Mouse (Mus musculus) ES-CJ7 (cell line): ENCODE data around the gene Rhox10.

Experiments
- DNase-seq: peaks from one replicate; pipeline ENCODE4 v3.0.0; 2011; ENCODE audit warnings: low read depth, low spot score

Gene Rhox10

DNA sequence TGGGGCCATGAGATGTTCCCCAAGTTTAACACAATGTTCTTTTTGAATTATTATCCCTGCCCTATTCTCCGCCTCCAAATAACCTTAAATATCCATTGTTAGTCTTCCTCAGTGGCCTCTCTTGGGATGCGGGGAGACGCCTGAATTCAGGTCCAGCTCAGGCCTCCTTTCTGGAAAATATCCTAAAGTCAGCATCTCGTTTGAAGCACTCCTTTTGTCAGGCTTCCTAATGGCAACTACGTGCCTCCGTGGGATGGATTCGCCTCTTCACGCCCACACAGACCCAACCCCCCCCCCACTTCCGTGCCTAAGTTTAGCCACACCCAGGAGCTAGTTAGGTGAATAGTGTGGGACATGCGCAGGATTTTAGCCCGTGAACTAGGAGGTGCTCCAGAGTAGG lies at the start of gene Rhox10:
Rhox10 (plus strand) TSS at position 301 of the 400 bp plus-strand sequence.
- DNase-seq = peak; percentile 14

DNA sequence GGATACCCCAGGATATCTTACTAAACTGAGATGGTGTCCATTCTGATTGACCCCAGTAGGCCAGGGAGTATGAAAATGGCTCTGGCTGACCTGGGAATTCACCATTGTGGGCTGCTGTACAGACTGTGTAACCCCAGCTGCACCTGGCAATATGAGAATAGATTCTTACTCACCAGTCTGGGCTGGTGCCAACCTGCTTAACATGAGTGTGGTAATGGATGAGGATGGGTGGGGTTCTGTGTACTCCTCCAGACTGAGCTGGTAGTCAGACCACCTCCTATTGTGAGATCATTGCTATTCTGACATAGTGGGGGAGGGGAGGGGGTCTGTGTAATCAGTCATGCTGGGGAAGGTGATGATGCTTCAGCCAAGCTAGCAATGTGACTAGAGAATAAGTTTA lies 47.7 kb upstream of the Rhox10 start, which contains the start of gene Btg1-ps1:
Btg1-ps1 (minus strand) TSS at position 219 of the 400 bp plus-strand sequence.
- DNase-seq = peak; percentile 2

DNA sequence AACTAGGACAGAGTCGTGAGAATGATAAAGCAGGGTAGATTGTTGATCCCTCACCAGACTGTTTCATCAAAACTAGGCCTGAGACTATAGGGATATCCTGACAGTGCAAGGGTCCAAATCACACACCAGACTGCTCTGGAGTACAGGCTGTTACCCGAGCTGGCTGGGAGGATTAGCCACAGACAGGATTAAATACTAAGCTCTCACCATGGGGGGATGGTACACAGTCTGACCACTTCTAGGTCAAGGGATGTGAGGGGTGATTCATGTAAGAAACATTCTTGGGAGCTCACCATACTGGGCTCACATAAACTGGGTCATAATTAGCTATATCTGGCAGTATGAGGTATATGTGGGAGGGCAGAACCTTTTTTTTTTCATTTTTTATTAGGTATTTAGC lies 32.4 kb upstream of the Rhox10 start:
- no peak for DNase-seq

DNA sequence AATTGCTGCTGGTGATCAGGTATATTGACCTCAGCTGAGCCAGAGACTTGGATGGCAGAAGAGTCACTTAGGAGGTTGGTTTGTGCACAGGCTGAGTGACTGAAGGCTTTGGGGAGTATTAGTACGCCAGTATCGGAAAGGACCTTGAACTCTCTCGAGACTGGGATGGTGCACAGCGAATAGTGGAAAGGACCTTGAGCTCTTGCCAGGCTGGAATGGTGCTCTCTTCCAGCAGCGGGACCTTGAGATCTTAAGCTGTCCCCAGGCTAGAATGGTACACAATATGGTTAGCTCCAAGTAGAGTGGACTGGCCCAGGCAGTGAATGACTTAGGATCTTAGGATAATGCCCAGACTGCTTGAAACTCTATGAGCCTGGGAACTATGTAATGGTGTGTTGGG lies 26.6 kb upstream of the Rhox10 start:
- no peak for DNase-seq

DNA sequence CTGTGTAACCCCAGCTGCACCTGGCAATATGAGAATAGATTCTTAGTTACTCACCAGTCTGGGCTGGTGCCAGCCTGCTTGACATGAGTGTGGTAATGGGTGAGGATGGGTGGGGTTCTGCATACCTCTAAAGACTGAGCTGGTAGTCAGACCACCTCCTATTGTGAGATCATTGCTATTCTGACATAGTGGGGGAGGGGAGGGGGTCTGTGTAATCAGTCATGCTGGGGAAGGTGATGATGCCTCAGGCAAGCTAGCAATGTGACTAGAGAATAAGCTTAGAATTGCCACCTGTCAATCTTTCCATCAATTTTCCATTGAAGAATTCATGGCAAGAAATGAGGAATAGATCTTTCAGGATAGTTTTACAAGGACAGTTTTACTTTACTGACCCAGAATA lies 23.3 kb upstream of the Rhox10 start, which contains the start of gene Btg1-ps2:
Btg1-ps2 (minus strand) TSS at position 101 of the 400 bp plus-strand sequence.
- peak; percentile 3 for DNase-seq

DNA sequence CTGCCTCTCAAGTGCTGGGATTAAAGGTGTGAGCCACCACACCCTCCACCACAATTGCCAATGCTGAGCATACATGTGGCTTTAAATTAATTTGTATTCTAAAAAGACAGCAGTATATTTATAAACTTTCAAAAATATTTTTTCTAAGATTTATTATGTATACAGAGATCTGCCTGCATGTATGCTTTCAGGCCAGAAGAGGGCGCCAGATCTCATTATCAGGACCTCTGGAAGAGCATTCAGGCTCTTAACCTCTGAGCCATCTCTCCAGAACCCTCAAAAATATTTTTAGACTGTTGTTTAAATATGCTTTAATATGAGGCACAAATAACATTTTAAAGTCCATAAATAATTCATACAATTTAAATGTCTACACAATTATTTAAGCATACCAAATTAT lies 4.7 kb upstream of the Rhox10 start:
- DNase-seq = peak; percentile 8

DNA sequence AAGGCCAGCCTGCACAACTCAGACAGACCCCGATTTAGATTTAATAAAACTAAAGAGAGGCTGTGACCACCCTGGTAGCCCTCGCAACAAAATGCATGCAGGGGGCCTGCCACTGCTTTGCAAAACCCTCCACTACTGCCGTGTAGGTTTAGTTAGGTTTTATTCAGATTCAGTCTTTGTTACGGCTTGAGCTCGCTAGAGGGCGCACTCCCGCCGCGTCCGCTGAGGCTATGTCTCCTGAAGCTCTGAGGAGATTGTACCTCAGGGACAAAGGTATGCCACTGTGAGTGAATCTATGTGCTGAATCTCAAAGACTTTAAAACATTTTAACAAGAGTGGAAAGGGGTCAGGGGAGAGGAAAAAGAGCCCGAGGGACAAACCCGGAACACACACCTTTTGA lies 18.0 kb downstream of the Rhox10 start:
- DNase-seq = peak; percentile 55

DNA sequence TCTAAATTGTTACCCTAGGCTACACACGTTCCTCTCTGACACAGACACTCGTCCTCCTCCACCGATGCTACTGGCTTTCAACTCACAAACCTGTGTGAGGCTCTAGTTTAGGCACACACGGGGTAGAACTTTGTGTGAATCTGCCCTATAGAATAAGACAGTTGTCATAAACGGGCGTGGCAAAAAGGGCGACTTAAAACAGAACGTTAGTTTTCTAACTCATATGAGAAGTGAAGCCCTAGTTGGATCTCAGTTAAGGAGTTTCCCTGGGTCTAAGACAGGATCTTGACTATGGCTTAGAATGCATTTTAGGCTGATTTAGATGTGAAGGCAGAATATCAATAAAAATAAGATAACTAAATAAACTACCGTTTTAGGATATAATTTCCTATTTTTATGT lies 18.8 kb downstream of the Rhox10 start, which contains the start of gene Rhox11:
Rhox11 (minus strand) TSS at position 101 of the 400 bp plus-strand sequence.
- DNase-seq = no peak

DNA sequence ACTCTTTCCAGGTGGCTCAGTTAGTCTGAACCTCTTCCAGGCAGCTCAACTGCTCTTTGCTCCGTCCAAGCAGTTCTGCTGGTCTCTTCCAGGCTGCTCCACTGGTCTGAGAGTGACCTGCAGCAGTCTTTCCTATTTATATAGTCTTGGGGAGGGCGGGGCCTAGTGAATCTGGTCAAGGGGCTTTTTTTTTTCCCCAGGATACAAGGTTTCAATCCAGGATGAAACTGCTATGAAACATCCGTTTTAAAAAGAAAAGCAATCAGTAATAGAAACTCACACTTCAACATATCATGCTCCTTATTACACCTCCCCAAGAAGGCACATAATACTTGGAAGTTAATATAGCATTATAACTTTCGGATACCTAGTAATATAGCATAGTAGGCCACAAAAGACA lies 44.5 kb downstream of the Rhox10 start, which contains the start of gene Rhox12:
Rhox12 (minus strand) TSS at position 101 of the 400 bp plus-strand sequence.
- no peak for DNase-seq

DNA sequence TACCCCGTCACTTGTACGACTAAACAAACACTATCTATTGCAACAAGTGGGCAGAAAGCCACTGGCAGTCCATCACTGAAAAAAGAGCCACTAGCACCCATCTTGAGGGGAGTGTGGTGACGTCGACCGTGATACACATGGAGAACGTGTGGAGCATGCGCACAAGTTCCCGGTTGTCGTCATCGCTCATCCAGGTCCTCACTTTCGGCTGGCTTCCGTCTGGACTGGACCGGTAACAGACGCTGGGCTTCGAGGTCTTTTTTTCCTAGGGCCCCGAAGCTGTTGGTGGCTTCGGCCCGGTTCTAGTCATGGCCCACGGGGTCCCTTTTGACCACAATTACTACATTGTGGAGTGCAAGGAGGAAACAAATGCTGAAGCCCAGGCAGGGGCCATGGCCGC lies 54.7 kb downstream of the Rhox10 start, which contains the start of gene Rhox13:
Rhox13 (plus strand) TSS at position 238 of the 400 bp plus-strand sequence.
- no peak for DNase-seq
